Mouse (Mus musculus) heart, postnatal 0 days (tissue): Measurements from ENCODE around the gene Recql5.

Experiments
- CTCF ChIP-seq: IDR thresholded peaks from 2 replicates; pipeline ENCODE4 v1.5.1; 2016; ENCODE audit warnings: antibody characterized with exemption, control low read depth, low read depth
- EP300 ChIP-seq: IDR thresholded peaks from 2 replicates; pipeline ENCODE4 v1.6.1; 2016; ENCODE audit warnings: antibody characterized with exemption, low read depth

- no peak for TF ChIP-seq CTCF
- no peak for TF ChIP-seq EP300
Observed at GRCm38 (mm10) chr11:115974309-115975082, 41.2 kb upstream of the Recql5 start, which contains the start of gene Itgb4.
